Mouse (Mus musculus) heart, postnatal 36 days (tissue): ENCODE data around the gene St8sia1. TPM values are rescaled to one million over a fixed set of nuclear protein-coding genes. Genes with fewer than 3 reads are reported as not detected.

Experiments
- total RNA-seq, 2 experiments: library from RNA; stranded (reverse); gene quantifications; 2 replicates each; pipeline ENCODE4 v1.2.3; 2021

St8sia1 gene
- total RNA-seq, 2 experiments from 2014 or later: 0.11 to 0.39 TPM

Other genes with a start within 250 kb of the St8sia1 start
- gene Cmas, start 207.8 kb downstream of the St8sia1 start, total RNA-seq: 10 to 100 TPM; 31.9 to 36.0 TPM
- gene Sult6b2, start 159.9 kb downstream of the St8sia1 start, total RNA-seq: under 1 TPM in 1 of 2 experiments, not detected in 1; 0.28 TPM
- 10 to 100 TPM; 14.6 to 16.9 TPM for gene C2cd5, start 135.7 kb upstream of the St8sia1 start, total RNA-seq
- gene Etnk1, start 202.8 kb upstream of the St8sia1 start, total RNA-seq: 10 to 100 TPM; 23.8 to 26.9 TPM